Mouse (Mus musculus): ENCODE results near the gene Rfc1. TPM values are rescaled to one million over a fixed set of nuclear protein-coding genes. Genes with fewer than 3 reads are reported as not detected.

The Rfc1 gene
- polyA plus RNA-seq, 1 experiment, result 10.2 TPM

DNA sequence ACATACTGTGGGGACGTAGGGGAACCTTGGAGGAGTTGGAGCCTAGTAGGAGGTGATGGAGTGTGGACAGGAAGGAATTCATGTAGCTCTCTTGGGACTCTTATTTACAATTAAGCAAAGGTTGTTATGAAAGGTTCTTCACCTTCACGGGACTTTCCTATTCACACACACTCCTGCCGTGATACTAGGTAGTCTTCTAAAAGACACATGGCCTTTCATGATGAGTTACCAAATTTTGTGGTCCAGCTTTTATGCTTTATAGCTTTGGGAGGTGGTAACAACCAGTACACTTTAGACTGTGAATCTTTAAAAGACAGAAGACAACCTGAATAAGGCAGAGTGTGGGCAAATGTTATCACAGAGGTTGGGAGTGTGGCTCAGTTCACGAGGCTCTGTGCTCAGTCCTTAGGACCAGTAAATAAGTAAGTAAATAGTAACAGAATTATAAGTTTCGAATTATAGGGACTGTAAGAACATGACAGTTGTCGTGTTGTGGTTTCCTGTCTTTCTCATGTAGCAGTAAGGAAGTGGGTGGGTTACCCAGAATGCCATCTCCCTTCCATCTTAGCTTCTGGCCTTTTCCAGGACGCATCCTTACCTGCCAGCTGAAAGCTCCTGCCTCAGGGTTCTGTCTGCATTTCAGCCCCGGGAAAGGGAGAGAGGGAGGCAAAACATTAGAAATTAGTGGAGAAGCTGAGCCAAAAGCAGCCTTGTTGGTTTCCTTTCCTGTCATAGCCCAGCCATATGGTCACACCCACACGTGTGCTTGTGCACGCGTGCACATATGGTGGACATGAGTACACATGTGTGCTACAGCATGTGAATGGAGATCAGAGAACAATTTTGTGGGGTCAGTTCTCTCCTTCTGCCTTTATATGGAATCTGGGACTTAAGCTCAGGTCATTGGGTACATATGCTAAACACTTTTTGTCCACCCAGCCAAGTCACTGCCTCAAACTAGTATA, 117.9 kb downstream of the Rfc1 start:
- no peaks in the 10 kb centered on the region for H3K27me3 ChIP-seq (ENCODE audit: control insufficient read depth, insufficient read depth, low read length)
- TF ChIP-seq CTCF (IDR thresholded peaks at IDR 0.05; ENCODE audit: extremely low read depth, insufficient read depth, insufficient read length, insufficient replicate concordance) (no peak), POLR2A (IDR thresholded peaks at IDR 0.05; ENCODE audit: low read depth, low read length) (no peak)
- no peaks in the 10 kb centered on the region for H3K36me3 ChIP-seq (ENCODE audit: control insufficient read depth, insufficient read depth, low read length)
- 60% methylated on average over 11 of the region's 11 CpGs for WGBS
- peak overlapping the region; percentile 44 for H3K27ac ChIP-seq (ENCODE audit: insufficient read depth, low read length)
- no peak overlapping the region for H3K4me3 ChIP-seq (ENCODE audit: extremely low read depth, insufficient read depth, insufficient read length)
- peaks cover 3% of the 10 kb centered on the region; the same call in 1 of the 2 replicates for H3K4me1 ChIP-seq (ENCODE audit: control insufficient read depth, insufficient read depth, insufficient read length)
- no peak for DNase-seq (ENCODE audit: low read depth in 1 of 2, low spot score in 2 of 2)

GRCm38 (mm10) chr5:65213321-65213720, 122.1 kb downstream of the Rfc1 start:
- no peak overlapping the region for H3K4me3 ChIP-seq (ENCODE audit: extremely low read depth, insufficient read depth, insufficient read length)
- WGBS, result 36% methylated on average over 7 of the region's 7 CpGs
- H3K27ac ChIP-seq (ENCODE audit: insufficient read depth, low read length), result no peak overlapping the region
- TF ChIP-seq POLR2A (IDR thresholded peaks at IDR 0.05; ENCODE audit: low read depth, low read length), result no peak
- peak; percentile 55; the same call in 1 of the 2 replicates for TF ChIP-seq CTCF (IDR thresholded peaks at IDR 0.05; ENCODE audit: extremely low read depth, insufficient read depth, insufficient read length, insufficient replicate concordance)
- no peaks in the 10 kb centered on the region for H3K27me3 ChIP-seq (ENCODE audit: control insufficient read depth, insufficient read depth, low read length)
- peaks cover 3% of the 10 kb centered on the region; the same call in 1 of the 2 replicates for H3K4me1 ChIP-seq (ENCODE audit: control insufficient read depth, insufficient read depth, insufficient read length)
- DNase-seq (ENCODE audit: low read depth in 1 of 2, low spot score in 2 of 2), result peak in 1 of 2 experiments; percentile 32
- no peaks in the 10 kb centered on the region for H3K36me3 ChIP-seq (ENCODE audit: control insufficient read depth, insufficient read depth, low read length)

Other genes with a start within 250 kb of the Rfc1 start
- 2.5 and 2.9 TPM in 2 replicates for gene Tmem156, start 243.5 kb downstream of the Rfc1 start, polyA plus RNA-seq (2012; rRNA removed)
- gene Klhl5, start 228.1 kb downstream of the Rfc1 start, polyA plus RNA-seq (2012; rRNA removed), result 15.1 and 18.3 TPM in 2 replicates
- gene Wdr19, start 136.0 kb downstream of the Rfc1 start, polyA plus RNA-seq (2012; rRNA removed), result 0.60 and 0.67 TPM in 2 replicates
- gene Klb, start 12.6 kb upstream of the Rfc1 start, polyA plus RNA-seq (2012; rRNA removed), result 0.14 TPM in 2 replicates
- 173 and 190 TPM in 2 replicates for gene Rpl9, start 55.8 kb upstream of the Rfc1 start, polyA plus RNA-seq (2012; rRNA removed)
- gene Lias, start 55.8 kb upstream of the Rfc1 start, polyA plus RNA-seq (2012; rRNA removed), result 6.2 and 6.4 TPM in 2 replicates
- 3.8 and 4.5 TPM in 2 replicates for gene Ugdh, start 100.3 kb upstream of the Rfc1 start, polyA plus RNA-seq (2012; rRNA removed)
- gene Gm43552, start 157.2 kb upstream of the Rfc1 start, polyA plus RNA-seq (2012; rRNA removed), result not detected in 2 replicates
- gene Smim14, start 201.5 kb upstream of the Rfc1 start, polyA plus RNA-seq (2012; rRNA removed), result 120 and 164 TPM in 2 replicates
- gene Ube2k, start 201.6 kb upstream of the Rfc1 start, polyA plus RNA-seq (2012; rRNA removed), result 9.7 and 11.7 TPM in 2 replicates